Mouse (Mus musculus) forebrain, embryonic 10.5 days (tissue): ENCODE data around the gene Gm49322. TPM values are rescaled to one million over a fixed set of nuclear protein-coding genes. Genes with fewer than 3 reads are reported as not detected.

Experiments used
- DNase-seq: peaks from one replicate; pipeline ENCODE4 v3.0.0-alpha.2; 2017; ENCODE audit warnings: low spot score; ENCODE audit errors: extremely low spot score
- H3K27ac ChIP-seq: fragments of 300-500 bp; sonication (generic); 2 replicates; pipeline ENCODE4 v1.5.1; 2016; ENCODE audit warnings: mild to moderate bottlenecking
- H3K27me3 ChIP-seq: fragments of 300-500 bp; sonication (generic); 2 replicates; pipeline ENCODE4 v1.6.1; 2016; ENCODE audit warnings: mild to moderate bottlenecking; ENCODE audit not compliant: poor library complexity, severe bottlenecking
- H3K36me3 ChIP-seq: fragments of 300-500 bp; sonication (generic); replicated peaks from 2 replicates; pipeline ENCODE4 v1.6.1; 2016; ENCODE audit warnings: mild to moderate bottlenecking, moderate library complexity
- H3K4me1 ChIP-seq: fragments of 300-500 bp; sonication (generic); 2 replicates; pipeline ENCODE4 v1.6.1; 2016
- H3K4me3 ChIP-seq: fragments of 300-500 bp; sonication (generic); 2 replicates; pipeline ENCODE4 v1.5.1; 2016; ENCODE audit warnings: mild to moderate bottlenecking, moderate library complexity
- H3K9me3 ChIP-seq: fragments of 300-500 bp; sonication (generic); 2 replicates; pipeline ENCODE4 v1.6.1; 2016; ENCODE audit warnings: mild to moderate bottlenecking, moderate library complexity
- WGBS: fragments of 180-500 bp; shearing (Covaris S2); methylation state at CpG from one replicate; pipeline ENCODE4 v1.1.7; 2016; 5-methylcytosine and 5-hydroxymethylcytosine counted together
- polyA plus RNA-seq: library from polyadenylated mRNA; unstranded; fragments of >200 nt; fragmentation: Nextera tagmentation; extraction: Ambion mirVana; gene quantifications from 2 replicates; pipeline ENCODE4 v1.2.1, GENCODE M21; 2016

The Gm49322 gene
- polyA plus RNA-seq, 1 experiment from 2014 or later = 4.7 TPM

DNA sequence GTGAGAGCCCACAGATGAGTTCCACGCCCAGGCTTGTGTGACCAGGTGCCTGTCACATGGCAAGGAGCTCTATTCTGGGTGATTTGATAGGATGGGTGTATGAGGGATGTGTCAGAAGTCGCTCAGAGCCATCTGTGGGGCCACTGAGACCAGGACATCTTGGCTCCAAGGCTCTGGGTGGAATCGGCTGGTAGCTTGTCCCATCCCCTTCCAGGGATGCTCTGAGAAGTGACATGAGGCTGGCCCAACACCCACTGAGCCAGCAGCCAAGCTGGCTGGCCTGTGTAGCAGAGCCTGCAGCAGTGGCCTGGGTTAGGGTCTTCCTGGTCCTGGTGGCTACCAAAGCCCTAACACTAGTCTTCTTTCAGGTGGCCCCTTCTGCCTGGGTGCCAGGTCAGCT, 2.6 kb downstream of the Gm49322 start:
- H3K27ac ChIP-seq = no peak overlapping the region
- no peaks in the 10 kb centered on the region for H3K9me3 ChIP-seq
- WGBS = 86% methylated on average over 3 of the region's 3 CpGs
- H3K27me3 ChIP-seq = no peaks in the 10 kb centered on the region
- DNase-seq = no peak
- peaks cover 81% of the 10 kb centered on the region for H3K36me3 ChIP-seq
- peaks cover 21% of the 10 kb centered on the region for H3K4me1 ChIP-seq
- H3K4me3 ChIP-seq = no peak overlapping the region; the same call in 1 of the 2 replicates

DNA sequence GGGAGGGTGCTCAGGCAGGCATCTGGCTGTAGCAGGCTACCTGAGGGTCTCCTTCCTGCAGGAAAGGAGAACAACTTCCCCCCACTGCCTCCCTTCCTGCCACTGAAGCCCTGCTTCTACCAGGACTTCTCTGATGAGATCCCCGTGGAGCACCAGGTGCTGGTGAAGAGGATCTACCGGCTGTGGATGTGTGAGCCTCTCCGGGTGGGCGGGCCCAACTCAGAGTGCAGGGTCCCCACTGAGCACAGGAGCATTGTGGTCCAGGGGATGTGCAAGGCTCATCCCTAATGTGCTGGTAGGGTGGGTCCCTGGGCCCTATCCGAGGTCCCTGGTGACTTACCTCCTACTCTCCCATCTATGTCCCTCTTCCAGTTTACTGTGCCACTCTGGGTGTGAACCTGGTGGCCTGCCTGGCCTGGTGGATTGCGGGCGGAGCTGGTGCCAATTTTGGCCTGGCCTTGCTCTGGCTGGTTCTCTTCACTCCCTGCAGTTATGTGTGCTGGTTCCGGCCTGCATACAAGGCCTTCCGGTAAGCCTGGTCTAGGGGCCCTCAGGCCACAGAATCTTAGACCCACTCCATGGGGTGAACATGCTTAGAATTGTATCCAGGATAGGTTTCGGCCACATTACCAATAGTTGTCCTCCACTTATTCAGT, 3.6 kb downstream of the Gm49322 start:
- Histone ChIP-seq H3K4me1 (peaks cover 11% of the 10 kb centered on the region), H3K27me3 (no peaks in the 10 kb centered on the region), H3K36me3 (peaks cover 91% of the 10 kb centered on the region), H3K9me3 (no peaks in the 10 kb centered on the region), H3K27ac (no peak overlapping the region), H3K4me3 (no peak overlapping the region)
- DNase-seq = no peak
- WGBS = 87% methylated on average over 10 of the region's 10 CpGs

DNA sequence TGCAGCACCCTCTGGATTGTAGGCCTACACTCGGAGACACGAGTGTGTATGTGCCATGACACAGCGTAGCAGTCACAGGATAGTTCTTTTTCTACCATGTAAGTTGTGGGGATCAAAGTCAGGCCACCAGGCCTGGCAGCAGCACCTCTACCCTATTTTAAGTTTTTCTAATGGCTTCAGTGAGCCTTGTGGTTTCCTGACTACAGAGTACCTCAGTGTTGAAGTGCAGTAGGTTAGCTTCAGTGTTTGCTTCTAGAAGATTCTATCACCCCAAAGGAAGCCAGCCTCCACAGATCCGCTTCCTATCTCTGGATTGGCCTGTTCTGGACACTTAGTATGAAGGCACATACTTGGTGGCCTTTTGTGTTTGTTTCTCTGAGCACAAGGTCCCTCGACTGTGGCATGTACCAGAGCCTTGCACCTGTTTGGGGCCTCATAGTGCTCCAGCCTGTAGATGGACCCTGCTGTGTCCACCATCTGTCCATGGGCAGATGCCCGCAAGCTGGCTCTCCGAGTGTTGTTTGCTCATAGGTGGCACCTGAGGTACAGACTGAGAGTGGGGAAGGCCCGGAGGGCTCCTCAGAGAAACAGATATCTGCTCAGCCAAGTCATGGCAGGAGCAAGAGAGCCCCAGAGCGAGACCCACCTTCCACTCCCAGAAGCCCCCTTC, 4.4 kb downstream of the Gm49322 start:
- no peak overlapping the region for H3K4me3 ChIP-seq
- 89% methylated on average over 9 of the region's 9 CpGs for WGBS
- 0 out of 2 replicates have a peak, but pooled peaks cover 4% of the 10 kb centered on the region for H3K4me1 ChIP-seq
- H3K9me3 ChIP-seq = no peaks in the 10 kb centered on the region
- no peak for DNase-seq
- H3K27ac ChIP-seq = no peak overlapping the region
- H3K27me3 ChIP-seq = no peaks in the 10 kb centered on the region
- peaks cover 94% of the 10 kb centered on the region for H3K36me3 ChIP-seq

DNA sequence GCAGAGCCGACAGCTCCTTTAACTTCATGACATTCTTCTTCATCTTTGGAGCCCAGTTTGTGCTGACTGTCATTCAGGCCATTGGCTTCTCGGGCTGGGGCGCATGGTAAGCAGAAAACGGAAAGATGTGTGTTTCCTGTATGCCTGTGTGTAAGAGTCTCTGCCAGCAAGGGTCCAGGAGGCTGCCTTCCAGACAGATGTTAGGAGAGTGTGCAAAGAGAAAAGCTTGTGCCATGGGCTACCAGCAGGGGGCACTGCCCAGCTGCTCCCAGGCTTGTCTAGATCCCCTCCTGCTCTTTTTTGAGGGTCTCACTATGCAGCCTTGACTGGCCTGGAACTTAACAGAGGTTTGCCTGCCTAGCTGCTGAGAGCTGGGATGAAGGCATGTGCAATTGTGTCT, 5.2 kb downstream of the Gm49322 start:
- Histone ChIP-seq H3K4me1 (0 out of 2 replicates have a peak, but pooled peaks cover 4% of the 10 kb centered on the region), H3K27ac (no peak overlapping the region), H3K36me3 (peaks cover 97% of the 10 kb centered on the region), H3K9me3 (no peaks in the 10 kb centered on the region), H3K27me3 (no peaks in the 10 kb centered on the region), H3K4me3 (no peak overlapping the region)
- DNase-seq = peak; percentile 45
- 80% methylated on average over 4 of the region's 4 CpGs for WGBS

DNA sequence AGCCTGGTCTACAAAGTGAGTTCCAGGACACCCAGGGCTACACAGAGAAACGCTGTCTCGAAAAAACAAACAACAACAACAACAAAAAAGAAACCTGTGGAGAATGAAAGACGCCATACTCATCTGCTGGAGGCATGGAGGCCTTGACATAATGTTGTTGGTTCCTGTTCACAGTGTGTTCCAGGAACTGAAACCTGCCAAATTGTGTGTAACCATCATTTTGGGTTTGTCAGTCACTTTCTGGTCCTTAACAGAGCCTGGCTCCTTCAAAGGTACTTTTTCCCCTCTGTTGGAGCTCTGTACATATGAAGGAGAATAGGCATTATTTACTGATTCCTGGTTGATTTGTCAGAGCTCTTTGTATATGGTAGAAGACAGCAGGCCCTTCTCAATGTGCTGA, 6.1 kb downstream of the Gm49322 start:
- H3K36me3 ChIP-seq = peaks cover 94% of the 10 kb centered on the region
- WGBS = 91% methylated on average over 3 of the region's 3 CpGs
- no peak for DNase-seq

DNA sequence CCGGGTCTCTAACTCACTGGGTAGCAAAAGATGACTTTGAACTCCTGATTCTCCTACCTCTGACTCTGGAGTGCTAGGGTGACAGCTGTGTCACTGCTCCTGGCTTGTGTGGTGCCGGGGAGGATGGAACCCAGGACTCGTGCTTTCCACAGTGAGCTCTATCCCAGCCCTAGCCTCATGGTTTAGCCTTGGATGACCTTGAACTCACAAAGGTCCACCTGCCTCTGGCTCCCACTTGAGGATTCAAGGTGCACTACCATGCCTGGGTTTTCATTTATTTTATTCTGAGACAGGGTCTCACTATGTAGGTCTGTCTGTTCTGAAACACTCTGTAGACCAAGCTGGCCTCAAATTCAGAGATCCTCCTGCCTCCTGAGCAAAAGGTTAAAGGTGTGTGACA, 8.0 kb downstream of the Gm49322 start:
- Histone ChIP-seq H3K27ac (no peak overlapping the region), H3K9me3 (no peaks in the 10 kb centered on the region), H3K4me1 (0 out of 2 replicates have a peak, but pooled peaks cover 7% of the 10 kb centered on the region), H3K4me3 (no peak overlapping the region), H3K36me3 (peaks cover 75% of the 10 kb centered on the region), H3K27me3 (no peaks in the 10 kb centered on the region)
- 89% methylated on average over 3 of the region's 3 CpGs for WGBS
- no peak for DNase-seq

More for the DNA sequence above, 6.1 kb downstream of the Gm49322 start:
- Histone ChIP-seq H3K9me3 (no peaks in the 10 kb centered on the region), H3K27me3 (no peaks in the 10 kb centered on the region), H3K4me1 (0 out of 2 replicates have a peak, but pooled peaks cover 4% of the 10 kb centered on the region), H3K4me3 (no peak overlapping the region), H3K27ac (no peak overlapping the region)

DNA sequence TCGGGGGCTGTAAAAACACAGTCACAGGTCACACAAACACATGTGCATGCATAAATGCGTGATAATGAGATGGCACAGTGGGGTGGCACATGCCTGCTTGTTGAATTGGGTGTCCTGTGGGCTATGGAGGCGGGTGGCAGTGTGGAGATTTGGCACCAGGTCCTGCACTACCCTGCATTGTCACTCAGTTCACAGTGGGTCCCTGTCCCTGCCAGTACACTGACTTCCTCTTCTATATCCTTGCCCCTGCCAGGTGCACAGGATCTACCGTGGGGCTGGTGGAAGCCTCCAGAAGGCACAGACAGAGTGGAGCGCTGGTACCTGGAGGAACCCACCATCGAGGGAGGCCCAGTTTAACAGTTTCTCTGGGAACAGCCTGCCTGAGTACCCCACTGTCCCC, 8.5 kb downstream of the Gm49322 start:
- Histone ChIP-seq H3K27ac (no peak overlapping the region), H3K36me3 (peaks cover 70% of the 10 kb centered on the region), H3K9me3 (no peaks in the 10 kb centered on the region), H3K4me3 (no peak overlapping the region), H3K27me3 (no peaks in the 10 kb centered on the region), H3K4me1 (0 out of 2 replicates have a peak, but pooled peaks cover 7% of the 10 kb centered on the region)
- WGBS = 91% methylated on average over 6 of the region's 6 CpGs
- DNase-seq = no peak

DNA sequence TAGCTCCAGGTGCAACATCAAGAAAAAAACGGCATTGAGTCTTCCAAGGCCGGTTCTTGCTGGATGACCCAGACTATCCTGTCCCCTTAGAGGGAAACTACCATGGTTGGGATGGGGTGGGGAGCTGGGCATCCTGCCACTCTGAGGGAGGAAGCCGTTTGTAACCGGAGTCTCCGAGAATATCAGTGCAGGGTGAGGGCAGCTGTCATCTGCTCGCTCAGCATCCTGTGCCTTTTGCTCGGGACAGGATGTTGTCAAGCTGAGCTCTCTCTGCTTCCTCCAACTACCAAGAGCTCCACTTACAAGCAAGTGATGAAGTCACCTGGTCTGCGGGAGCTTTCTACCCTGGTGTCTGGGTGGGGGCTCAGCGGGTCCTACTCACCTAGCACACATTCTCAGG, 12.4 kb downstream of the Gm49322 start:
- Histone ChIP-seq H3K4me3 (no peak overlapping the region), H3K36me3 (peaks cover 34% of the 10 kb centered on the region), H3K4me1 (peaks cover 25% of the 10 kb centered on the region), H3K27ac (no peak overlapping the region), H3K9me3 (no peaks in the 10 kb centered on the region), H3K27me3 (no peaks in the 10 kb centered on the region)
- DNase-seq = no peak
- 87% methylated on average over 9 of the region's 9 CpGs for WGBS

DNA sequence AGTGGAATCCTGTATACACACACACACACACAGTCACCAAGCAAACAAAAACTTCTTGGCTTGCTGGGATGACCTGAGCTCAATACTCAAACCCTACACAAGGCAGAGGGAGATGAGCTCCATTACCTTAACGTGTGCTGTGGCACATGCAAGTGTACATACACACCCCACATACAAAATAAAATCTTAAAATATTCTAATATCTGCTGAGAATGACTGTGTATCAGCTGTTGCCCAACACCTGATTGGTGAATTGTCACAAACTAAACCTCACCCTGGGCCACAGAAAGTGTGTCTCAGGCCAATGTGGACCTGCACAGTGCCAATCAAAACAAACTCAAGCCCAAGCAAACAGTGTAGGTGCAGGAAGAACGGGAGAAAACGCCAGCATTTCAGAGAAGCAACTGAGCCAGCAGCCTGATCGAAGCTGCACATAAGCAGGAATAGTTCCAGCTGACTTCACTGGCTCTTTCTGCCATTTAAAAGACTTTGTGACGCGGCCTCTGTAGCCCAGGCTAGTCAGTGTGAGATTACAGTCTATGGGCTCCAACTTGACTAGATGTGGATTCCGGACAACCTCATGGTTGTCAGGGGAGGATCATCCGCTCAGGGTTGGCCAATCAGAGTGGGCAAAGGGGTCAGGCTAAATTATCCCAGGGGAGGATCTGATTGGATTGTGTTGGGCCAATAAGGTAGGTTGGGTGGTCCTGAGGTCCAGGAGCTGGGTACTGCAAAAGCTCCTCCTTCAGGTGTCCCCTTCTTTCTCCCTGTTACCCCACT, 13.8 kb downstream of the Gm49322 start:
- peaks cover 40% of the 10 kb centered on the region for H3K4me1 ChIP-seq
- no peaks in the 10 kb centered on the region for H3K9me3 ChIP-seq
- no peak for DNase-seq
- 0 out of 2 replicates have a peak overlapping the region, but pooled peaks have one; percentile 15 for H3K4me3 ChIP-seq
- 33% methylated on average over 8 of the region's 8 CpGs for WGBS
- no peaks in the 10 kb centered on the region for H3K27me3 ChIP-seq
- peaks cover 19% of the 10 kb centered on the region for H3K36me3 ChIP-seq
- 0 out of 2 replicates have a peak overlapping the region, but pooled peaks have one; percentile 31 for H3K27ac ChIP-seq

DNA sequence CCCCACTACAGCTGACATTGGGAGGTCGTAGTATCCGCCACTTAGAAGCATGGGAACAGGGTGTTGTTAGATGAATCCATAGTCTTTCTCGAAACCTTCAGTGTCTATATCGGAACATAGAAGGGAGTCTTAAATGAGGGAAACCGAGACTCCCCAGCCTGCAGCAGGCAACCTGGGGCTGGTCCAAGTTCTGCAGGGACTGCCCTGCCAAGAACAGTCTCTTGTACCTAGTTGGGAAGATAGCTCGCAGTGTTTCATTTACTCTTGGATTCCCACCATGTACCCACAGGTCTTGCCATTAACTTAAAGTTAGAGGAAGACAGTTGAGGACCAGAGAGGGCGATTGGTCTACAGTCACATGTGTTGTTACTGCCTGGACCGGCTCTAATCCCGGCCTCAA, 14.5 kb downstream of the Gm49322 start:
- Histone ChIP-seq H3K27ac (0 out of 2 replicates have a peak overlapping the region, but pooled peaks have one; percentile 96), H3K4me1 (peaks cover 47% of the 10 kb centered on the region), H3K27me3 (no peaks in the 10 kb centered on the region), H3K9me3 (no peaks in the 10 kb centered on the region), H3K4me3 (0 out of 2 replicates have a peak overlapping the region, but pooled peaks have one; percentile 84), H3K36me3 (peaks cover 19% of the 10 kb centered on the region)
- WGBS = 86% methylated on average over 9 of the region's 9 CpGs
- no peak for DNase-seq

DNA sequence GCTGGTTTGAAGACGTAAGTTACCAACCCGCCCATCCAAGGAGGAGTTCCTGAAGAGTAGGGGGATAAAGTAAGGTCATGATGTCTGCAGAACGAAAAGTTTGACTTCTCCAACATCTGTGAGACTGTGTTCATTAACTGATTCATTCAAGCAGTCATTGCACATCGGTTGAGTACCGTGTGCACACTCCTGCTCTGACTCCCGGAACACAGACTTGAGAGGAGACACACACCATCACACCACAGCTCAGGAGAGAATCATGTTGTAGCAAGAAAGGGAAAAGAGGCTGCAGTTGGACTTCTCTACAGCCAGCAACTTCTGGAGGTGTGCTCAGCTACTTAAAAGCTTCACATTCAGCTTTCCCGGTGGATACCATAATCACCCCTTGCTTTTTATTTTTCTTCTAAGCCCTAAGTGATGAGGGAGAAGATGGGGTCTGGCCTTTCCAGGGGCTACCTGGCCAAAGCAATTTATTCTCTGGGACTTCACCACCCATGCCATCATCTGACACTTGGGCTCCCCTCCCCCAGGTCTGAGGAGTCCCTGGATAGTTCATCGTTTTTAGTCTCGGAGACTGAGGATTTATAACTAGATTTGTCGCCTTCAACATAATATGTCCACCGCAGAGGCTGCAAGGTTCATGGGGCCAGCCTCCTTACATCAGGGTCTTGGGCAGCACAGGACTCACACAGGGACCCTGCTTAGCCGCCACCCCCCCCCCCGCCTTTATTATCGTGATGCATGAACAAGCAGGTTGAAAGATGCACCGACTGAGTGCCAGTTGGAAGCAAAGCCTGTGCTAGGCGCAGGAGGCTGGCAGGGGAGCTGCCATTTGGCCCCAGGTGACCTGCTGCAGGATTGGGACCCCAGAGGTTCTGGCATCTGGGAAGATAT, 15.2 kb downstream of the Gm49322 start:
- WGBS = 57% methylated on average over 16 of the region's 16 CpGs
- Histone ChIP-seq H3K4me1 (peaks cover 53% of the 10 kb centered on the region), H3K36me3 (peaks cover 19% of the 10 kb centered on the region), H3K27me3 (no peaks in the 10 kb centered on the region), H3K4me3 (peak overlapping the region; percentile 84), H3K9me3 (no peaks in the 10 kb centered on the region), H3K27ac (peak overlapping the region; percentile 96)
- no peak for DNase-seq

DNA sequence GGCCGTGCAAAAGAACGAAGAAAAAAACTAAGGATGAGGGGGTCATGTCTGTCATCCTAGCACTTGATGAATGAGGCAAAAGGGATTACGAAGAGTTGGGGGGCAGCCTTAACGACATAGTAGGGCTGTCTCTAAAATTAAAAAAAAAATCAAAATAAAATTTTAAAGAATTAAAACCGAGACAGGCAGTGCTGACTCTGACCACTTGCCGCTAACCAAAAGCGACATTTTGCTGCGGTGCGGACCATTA, 15.8 kb downstream of the Gm49322 start:
- peaks cover 53% of the 10 kb centered on the region for H3K4me1 ChIP-seq
- 7% methylated on average over 9 of the region's 9 CpGs for WGBS

More for the DNA sequence above, 15.8 kb downstream of the Gm49322 start:
- H3K27ac ChIP-seq = peak overlapping the region; percentile 96
- peaks cover 16% of the 10 kb centered on the region for H3K36me3 ChIP-seq
- peak overlapping the region; percentile 84 for H3K4me3 ChIP-seq
- no peaks in the 10 kb centered on the region for H3K9me3 ChIP-seq
- no peak for DNase-seq
- no peaks in the 10 kb centered on the region for H3K27me3 ChIP-seq
